In the genomic region with DNA sequence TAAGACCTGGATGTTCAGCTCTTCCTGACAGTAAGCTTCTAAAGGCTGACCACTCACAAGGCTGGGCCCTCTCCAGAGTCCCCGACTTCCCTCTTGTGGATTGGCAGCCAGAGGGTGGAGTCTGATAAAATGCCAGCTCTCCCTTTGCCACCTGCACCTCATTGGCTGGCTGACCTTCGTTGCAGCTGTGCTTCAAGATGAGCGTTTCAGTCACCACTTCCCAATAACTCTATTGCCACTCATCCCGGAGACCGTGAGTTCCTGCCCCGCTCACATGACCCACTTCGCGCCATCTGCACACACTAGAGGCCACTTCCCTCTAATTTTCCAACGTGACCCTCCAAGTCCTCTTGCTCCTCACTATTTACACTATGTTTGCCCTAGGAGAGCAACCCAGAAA, we compare ENCODE assay signal across 25 mouse cellular contexts. TPM values are rescaled to one million over a fixed set of nuclear protein-coding genes. Genes with fewer than 3 reads are reported as not detected.
DNase-seq lines count a peak whose midpoint lies in the region; ATAC-seq lines count a peak whose summit lies in the region.
"Had no signal": no experiment of that assay in that cellular context is flagged by ENCODE, and none has a peak within 500 bp of the region (broad histone marks: within the 10 kb centered on the region; RNA-seq: fewer than 3 reads in every experiment).

No protein-coding gene starts in this region.

- peaks cover 7% of the 10 kb centered on the region; the same call in 1 of the 2 replicates for H3K4me1 ChIP-seq in heart, embryonic 12.5 days (replicated peaks)
- H3K4me1 ChIP-seq: hindbrain, embryonic 12.5 days had no signal

- DNase-seq in heart, adult 11 months: peak; percentile 94
- DNase-seq in lung, adult 18-20 months: peak; percentile 66 to 71
- DNase-seq in lung, postnatal 14 days: peak; percentile 26
- no peak for DNase-seq in spleen, postnatal 10 days (ENCODE audit: low spot score in 2 of 2)
- DNase-seq in frontal cortex, postnatal 14 days (ENCODE audit: low spot score in 2 of 2): no peak
- DNase-seq: adrenal gland, postnatal 25 days; cerebellum, adult 11 months; cerebellum, adult 9-11 months; cerebellum, postnatal 36 days; forebrain, postnatal 0 days; gastrocnemius, adult 2 months; gastrocnemius, postnatal 25 days; heart, postnatal 36 days had no signal

- no peaks in the 10 kb centered on the region for H3K27me3 ChIP-seq in heart, embryonic 12.5 days (replicated peaks)
- H3K27me3 ChIP-seq: forebrain, embryonic 13.5 days; heart, embryonic 13.5 days; hindbrain, embryonic 12.5 days; Patski had no signal

- WGBS in heart, embryonic 12.5 days: 77% methylated on average over 9 of the region's 9 CpGs

- no peak overlapping the region for H3K27ac ChIP-seq in heart, embryonic 12.5 days (ENCODE audit: poor library complexity, severe bottlenecking)
- H3K27ac ChIP-seq: embryonic facial prominence, embryonic 10.5 days; forebrain, embryonic 13.5 days; gastrocnemius, adult 2 months; heart, embryonic 13.5 days; hindbrain, embryonic 12.5 days had no signal

- no peaks in the 10 kb centered on the region for H3K9me3 ChIP-seq in heart, embryonic 12.5 days (replicated peaks)
- H3K9me3 ChIP-seq: embryonic facial prominence, embryonic 10.5 days; forebrain, embryonic 13.5 days; heart, embryonic 13.5 days; hindbrain, embryonic 12.5 days had no signal

- no peak overlapping the region for H3K4me3 ChIP-seq in heart, embryonic 12.5 days
- H3K4me3 ChIP-seq: embryonic facial prominence, embryonic 10.5 days; forebrain, embryonic 13.5 days; gastrocnemius, adult 2 months; heart, embryonic 13.5 days; hindbrain, embryonic 12.5 days had no signal

- no peaks in the 10 kb centered on the region for H3K36me3 ChIP-seq in heart, embryonic 12.5 days
- H3K36me3 ChIP-seq: embryonic facial prominence, embryonic 10.5 days; heart, embryonic 13.5 days; hindbrain, embryonic 12.5 days had no signal

- ATAC-seq in heart, embryonic 12.5 days (ENCODE audit: insufficient number of reproducible peaks, low FRiP score): no peak
- ATAC-seq in megakaryocyte progenitor cell, adult 5-6 weeks (replicated peaks; ENCODE audit: poor library complexity): peak; percentile 54
- no peak for ATAC-seq in megakaryocyte-erythroid progenitor cell, adult 5-6 weeks (replicated peaks; ENCODE audit: low FRiP score, low TSS enrichment, poor library complexity, severe bottlenecking)
- ATAC-seq: activated CD4-positive, CD25-positive, alpha-beta regulatory T cell, adult 4 months; forebrain, embryonic 13.5 days; forebrain, postnatal 0 days; hindbrain, embryonic 16.5 days; inflammation-experienced regulatory T-cells, adult 6 months; Patski had no signal

- no peak overlapping the region for H3K9ac ChIP-seq in heart, embryonic 12.5 days
- H3K9ac ChIP-seq: forebrain, embryonic 13.5 days; forebrain, postnatal 0 days; heart, embryonic 13.5 days; hindbrain, embryonic 12.5 days had no signal

- H3K4me2 ChIP-seq in heart, embryonic 12.5 days: no peak overlapping the region
- H3K4me2 ChIP-seq: forebrain, embryonic 13.5 days; heart, embryonic 13.5 days; hindbrain, embryonic 12.5 days had no signal

RNA-seq across cellular contexts. Expression of a gene that starts 38.8 kb away (rescaled TPM):
- 4.3 and 4.4 TPM in 2 replicates for polyA plus RNA-seq in heart, embryonic 12.5 days (2016; fragmentation: Nextera tagmentation; extraction: Ambion mirVana)
- 3.6 and 3.8 TPM in 2 replicates for total RNA-seq in megakaryocyte progenitor cell, adult 5-6 weeks (2015)
- 3.2 and 3.7 TPM in 2 replicates for total RNA-seq in megakaryocyte progenitor cell, adult 5-6 weeks (2017)
- total RNA-seq in megakaryocyte-erythroid progenitor cell, adult 5-6 weeks (2014; fragmentation: Nextera tagmentation): 1.3 and 3.4 TPM in 2 replicates
- 0.42 and 0.76 TPM in 2 replicates for total RNA-seq in megakaryocyte-erythroid progenitor cell, adult 5-6 weeks (2017)
- total RNA-seq: CH12.LX had no signal

Comparison
In these comparisons a context has a peak if more than half of its experiments do, and no peak if none do; other contexts are left out.
1. DNase-seq: peak in heart, adult 11 months (single experiment), lung, adult 18-20 months (2 of 2) and lung, postnatal 14 days (single experiment); none in spleen, postnatal 10 days (0 of 2) and frontal cortex, postnatal 14 days (0 of 2).